Mouse (Mus musculus) bone marrow, adult 2 months (tissue): ENCODE results near the gene Clip1.
A peak's percentile ranks its signal among the peaks of the same experiment; 100 is the strongest.

Source experiments
- CTCF ChIP-seq: fragments of 200-500 bp; IDR thresholded peaks from 2 replicates; pipeline ENCODE4 v1.5.1; 2011; ENCODE audit warnings: low read length, control low read depth; ENCODE audit not compliant: control insufficient read depth, insufficient read depth
- POLR2A ChIP-seq: fragments of 200-500 bp; IDR thresholded peaks from 2 replicates; pipeline ENCODE4 v1.6.1; 2011; ENCODE audit warnings: low read depth, mild to moderate bottlenecking, control low read depth, low read length, borderline replicate concordance; ENCODE audit not compliant: control insufficient read depth

DNA sequence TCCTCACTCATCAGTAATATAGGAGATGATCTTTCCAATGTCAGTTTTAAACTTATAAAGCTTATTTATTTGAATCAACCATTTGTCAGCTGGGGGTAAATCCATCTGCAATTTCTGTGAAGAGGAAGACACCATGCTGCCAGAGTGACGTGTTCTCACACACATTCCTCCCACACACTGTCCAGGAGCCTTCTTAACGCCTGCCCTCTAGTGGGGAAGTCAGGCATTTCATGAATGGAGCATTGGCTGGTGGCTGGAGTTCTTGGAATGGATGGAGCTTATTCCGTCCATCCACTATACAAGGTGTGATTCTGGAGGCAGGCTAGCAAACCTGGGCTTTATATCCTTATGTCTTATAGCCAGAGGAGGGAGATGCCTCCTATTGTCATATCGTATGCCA is 74.6 kb downstream of the Clip1 start:
- no peak for TF ChIP-seq POLR2A
- peak; percentile 85 for TF ChIP-seq CTCF
